Mouse (Mus musculus) natural killer cell, adult 2 months (primary cell): ENCODE measurements at regions not wholly inside any gene's neighbourhood (a gene's known extent, or its start where the extent isn't known, plus 50 kb on each side); places are given as distances from the start of the nearest gene placed in this dataset.

Experiments used
- DNase-seq, 2 experiments: peaks; one replicate each; pipeline ENCODE4 v3.0.0; 2022; ENCODE audit warnings: low spot score in 2 of 2

DNA sequence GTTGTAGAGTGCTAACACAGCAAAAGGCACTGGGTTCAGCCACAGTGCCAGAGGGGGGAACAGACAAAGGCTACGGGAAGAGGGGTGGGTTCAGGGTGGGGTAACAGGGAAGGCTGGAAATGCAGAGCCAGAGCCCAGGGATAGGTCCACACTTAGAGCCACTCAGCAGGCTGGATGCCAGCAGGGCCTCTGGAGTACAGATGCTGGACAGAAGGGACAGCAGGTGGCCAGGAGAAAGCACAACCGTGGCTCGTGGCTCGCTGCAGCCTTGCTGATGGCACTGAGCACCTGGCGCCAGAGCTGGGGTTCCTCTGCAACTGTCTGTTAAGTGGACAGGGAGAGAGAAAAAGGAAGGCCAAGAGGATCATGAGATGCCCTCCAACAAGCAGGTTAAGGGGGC lies 174.2 kb downstream of the Mroh4 start:
- no peak for DNase-seq

DNA sequence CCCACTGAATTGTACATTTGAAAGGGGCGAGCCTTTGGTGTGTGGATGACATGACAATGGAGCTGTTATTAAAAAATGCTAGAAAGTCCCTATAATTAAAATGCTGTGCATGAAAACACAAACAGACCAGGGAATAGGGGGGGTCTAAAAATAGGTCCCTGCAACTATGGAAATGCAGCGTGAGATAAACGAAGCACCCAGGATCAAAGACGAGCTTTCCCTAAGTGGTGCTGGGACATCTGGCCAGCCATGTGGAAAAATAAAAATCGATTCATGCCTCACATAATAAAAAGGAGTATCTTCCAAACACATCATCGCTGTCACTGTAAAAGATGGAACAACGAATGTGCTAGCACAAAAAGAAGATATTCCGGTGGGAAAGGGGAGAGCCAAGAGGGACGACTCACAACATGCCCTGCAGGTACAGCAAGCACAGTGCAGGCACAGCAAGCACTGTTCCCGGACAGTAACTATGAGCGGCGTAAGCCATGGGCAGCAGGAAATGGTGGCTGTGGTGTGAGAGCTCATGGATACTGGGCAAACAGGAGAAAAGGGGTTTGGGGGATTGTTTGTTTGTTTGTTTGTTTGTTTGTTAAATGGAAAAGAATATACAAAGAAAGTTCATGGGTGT lies 176.7 kb downstream of the Mroh4 start:
- DNase-seq = no peak

DNA sequence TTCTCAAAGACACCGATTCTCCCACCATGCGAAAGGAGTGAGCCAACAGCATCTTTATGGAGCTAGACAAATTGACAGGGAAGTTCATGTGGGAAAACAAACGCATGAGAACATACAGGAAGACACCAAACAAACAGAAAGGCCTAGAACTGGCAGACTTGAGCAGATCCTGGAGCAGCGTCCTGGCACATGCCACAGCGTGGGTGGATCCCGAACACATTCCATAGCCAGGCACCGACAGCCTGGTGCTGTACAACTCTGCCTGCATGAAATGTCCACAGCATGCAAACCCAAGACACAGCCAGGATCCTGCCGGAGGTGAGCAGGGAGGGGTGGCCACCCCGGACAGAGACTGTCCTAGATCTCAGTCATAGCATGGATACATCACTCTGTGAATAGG lies 177.2 kb downstream of the Mroh4 start:
- no peak for DNase-seq

DNA sequence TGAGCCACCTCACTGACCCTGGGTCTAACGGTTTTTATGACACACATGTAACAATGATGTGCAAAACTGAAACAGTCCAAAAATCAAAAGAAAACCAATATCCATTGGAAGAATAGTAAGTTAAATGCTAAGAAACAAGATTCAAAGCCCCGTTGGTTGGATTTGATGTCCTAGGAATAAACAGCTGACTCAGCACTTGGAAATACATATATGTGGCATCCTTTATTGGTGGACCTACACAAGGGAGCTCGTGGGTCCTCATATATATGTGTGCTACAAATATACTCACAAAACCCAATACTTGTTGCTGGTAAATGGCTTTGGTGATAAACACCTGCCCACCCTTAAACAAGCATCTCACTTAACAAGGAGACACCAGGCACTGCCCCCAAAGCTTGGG lies 178.2 kb downstream of the Mroh4 start:
- DNase-seq = no peak

DNA sequence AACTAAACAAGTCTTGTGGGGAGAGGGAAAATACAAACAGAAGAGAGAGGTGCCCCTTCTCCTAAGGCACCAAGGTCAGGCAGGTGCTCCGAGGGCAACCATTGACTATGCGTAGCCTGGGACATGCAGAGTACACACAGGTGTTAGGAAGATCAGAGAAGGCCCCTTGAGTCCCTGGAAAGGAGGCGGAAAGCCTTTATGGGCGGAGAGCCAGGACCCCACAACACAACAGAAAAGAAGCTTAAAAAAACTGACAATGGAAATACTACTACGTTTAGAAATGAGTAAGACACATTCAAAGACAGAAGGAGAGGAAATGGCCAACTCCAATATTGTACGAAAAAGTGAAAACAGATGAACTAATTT lies 179.5 kb downstream of the Mroh4 start:
- DNase-seq = no peak

DNA sequence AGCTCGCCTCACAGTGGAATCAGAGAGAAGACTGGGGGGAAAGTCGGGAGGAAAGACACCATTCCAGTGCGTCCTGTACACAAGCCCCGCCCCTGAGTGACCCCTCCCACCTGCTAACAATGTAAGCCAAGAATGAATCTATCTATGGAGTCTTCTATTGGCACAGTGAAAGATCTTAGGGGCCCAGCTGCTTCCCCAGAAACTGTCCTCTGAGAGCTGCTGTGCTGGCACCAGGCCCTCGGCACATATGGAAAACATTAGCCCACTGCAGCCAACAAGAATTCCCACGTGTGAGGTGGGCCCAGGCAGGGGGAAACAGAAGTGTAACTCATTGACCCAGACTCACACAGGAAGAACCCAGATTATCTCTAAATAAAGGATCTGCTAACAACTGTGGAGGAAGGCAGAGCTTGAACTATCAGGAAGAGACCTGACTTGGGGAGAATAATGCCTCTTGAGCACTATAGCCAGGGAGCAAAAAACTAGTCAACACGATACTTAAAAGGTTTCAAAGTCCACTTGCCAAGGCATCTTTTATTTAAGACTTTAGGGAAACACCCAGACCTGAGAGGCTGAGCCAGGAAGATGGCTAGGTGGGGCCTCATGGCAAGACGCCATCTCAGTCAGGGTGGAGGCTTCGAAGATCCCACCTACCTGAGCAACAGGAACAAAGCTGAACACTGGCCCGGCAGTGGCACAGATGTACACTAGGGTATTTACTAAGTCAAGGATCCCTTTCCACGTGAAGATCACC lies 180.1 kb downstream of the Mroh4 start:
- no peak for DNase-seq

DNA sequence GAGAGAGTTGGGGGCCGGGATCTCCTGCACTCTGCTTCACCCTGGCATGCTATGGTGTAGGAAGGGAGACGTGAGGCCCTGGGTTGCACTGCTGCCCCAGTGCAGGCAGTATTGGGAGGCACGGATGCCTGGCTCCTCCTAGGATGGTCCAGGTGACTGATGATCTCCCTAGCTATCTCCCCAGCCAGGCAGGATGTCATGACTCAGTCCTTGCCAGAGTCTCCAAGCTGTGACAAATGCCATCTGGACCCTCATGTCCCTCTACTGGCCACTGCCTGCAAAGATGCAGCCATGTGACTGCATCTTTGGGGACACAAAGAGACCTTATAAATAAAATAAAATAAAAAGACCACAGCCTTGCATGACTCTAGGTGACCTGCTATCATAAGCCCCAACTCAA lies 181.6 kb downstream of the Mroh4 start:
- no peak for DNase-seq

DNA sequence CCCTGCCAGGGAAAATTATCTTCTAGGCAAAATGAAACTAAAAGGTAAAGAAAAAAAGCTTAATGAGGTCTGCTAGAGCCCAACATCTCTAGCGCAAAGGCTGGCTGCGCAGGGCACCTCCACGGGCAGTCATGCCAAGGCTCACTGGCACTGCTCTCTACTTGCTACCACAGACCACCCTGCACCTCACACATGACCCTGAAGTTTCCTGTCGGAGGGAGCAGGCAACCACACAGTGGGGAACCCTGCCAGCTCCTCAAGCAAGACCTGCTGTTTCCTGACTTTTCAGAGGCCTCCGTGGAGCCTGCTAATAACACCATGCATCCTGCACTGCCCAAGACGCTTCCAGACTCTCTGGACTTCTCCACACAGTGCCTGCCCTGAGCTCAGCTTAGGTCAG lies 182.3 kb downstream of the Mroh4 start:
- DNase-seq = no peak

DNA sequence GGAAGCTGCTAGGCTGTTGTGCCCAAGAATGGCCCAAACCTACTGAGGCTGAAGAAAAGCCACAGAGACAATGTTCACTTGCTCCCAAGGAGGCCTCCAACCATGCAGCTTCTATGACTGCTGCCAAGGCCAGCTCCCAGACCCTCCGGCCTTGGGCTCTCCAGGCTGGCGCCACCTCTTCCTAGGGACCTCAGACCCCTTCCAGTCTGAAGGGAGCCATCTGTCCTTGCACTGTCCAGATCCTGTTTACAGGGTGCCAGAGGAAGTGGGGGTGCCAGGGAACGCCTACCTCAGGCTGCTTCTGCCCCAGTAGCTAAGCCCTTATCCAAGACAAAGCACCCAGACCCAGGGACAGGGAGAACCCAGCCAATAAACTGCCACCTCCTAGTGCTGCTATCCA lies 183.7 kb downstream of the Mroh4 start:
- DNase-seq = no peak

DNA sequence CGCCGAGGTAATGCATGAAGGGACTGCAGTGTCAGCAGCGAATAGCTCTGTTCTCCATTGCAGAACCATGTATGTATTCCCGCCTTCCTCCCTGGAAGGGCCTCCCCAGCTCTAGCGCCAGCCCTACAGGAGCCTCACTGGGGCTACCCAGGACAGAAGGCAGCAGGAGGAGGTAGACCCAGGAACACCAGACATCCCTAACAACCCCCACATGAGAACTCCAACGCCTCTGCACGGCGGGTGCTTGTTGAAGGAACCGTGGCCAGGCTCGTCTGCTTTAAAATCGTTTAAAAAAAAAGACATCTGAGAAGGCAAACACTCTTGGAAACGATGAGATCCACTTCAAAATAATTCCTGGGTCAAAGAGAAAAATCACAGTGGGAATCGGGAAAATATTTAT lies 194.3 kb downstream of the Mroh4 start:
- DNase-seq = no peak

DNA sequence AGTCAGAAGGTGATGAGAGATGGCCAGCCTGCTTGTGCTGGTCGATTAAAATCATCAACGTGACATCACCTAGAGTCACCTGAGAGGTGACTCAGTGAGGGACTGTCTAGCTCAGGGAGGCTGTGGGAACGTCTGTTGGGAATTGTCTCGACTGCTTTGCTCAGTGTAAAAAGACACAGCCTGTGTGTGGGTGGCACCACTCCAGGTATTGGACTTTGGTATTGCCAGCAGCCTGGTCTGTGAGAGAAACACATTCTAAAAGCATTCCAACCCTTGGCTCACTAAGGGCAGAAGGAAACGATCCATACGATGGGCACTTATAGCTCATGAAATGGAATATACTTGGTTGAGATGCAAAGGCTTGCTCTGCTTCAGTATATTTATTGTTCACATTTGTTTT lies 209.2 kb downstream of the Mroh4 start:
- no peak for DNase-seq

DNA sequence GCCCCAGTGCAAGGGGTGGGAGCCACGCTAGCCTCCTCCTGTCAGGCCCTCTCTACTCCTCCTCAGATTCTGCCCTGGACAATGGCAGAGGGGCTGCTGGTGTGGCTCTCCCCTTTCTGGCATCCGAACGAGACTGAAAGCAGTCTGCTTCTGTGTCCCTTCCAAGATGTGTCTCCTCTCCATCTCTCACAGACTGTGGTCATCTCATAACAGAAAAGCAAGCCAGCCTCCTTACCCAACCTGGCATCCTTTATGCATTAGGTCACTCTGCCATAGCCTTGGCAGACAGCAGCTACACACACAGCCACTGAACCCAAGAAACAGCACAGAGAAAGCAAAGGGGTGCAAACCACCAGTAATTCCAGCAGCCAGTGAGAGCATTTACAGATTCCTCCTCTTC lies 213.2 kb downstream of the Mroh4 start:
- no peak for DNase-seq

DNA sequence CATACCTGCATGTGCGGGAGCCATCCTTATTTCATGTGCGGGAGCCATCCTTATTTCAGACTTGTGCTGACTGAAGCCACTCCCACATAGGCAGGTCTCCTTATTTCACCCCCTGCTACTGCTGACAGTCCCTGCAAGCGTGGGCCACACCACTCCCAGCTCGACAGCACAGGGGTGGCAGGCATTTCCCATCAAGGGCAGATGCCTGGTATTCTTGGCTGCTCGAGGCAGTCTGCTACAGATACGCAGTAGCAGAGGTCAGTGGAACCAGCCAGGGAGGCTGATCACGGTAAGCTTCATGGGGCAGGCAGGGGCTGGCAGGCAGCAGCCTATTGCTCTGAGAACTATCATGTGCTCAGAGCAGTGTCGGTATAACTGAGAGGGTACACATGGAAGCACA lies 215.6 kb downstream of the Mroh4 start:
- no peak for DNase-seq

DNA sequence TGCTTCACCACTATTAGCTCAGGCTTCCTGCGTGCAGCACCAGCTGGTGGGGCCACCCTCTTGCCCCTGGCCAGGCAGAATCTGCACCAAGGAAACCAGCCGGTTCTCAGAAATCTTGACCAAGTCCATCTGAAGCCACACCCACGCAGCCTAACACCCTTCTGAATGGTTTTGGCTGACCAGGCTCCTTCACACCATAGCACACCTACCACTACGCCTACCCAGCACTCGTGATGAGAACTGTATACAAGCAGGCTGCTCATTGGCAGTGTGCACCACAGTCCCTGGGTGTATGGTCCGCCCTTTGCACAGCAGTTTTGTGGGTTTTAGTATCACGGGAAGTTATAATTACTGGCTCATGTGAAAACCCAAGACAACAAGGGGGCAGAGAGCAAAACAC lies 217.5 kb downstream of the Mroh4 start:
- no peak for DNase-seq

DNA sequence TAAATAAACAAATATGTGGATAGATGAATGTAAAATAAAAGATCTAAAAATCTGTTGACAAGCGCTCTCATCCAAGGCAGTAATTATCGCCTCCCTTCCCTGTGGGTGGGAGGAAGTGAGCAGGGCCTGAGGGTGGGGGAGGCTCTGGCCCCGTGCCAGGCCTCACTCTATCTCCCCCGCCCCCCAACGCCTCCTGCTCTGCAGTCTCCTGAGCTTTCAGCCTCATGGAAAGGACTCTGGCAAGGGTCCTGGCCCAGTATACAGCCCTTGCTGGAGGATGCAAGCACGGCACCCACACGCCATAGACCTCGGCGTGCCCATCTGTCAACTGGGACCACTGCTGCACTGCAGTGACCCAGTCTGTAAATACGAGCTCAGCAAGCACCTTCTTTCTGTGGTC lies 222.9 kb downstream of the Mroh4 start:
- no peak for DNase-seq

DNA sequence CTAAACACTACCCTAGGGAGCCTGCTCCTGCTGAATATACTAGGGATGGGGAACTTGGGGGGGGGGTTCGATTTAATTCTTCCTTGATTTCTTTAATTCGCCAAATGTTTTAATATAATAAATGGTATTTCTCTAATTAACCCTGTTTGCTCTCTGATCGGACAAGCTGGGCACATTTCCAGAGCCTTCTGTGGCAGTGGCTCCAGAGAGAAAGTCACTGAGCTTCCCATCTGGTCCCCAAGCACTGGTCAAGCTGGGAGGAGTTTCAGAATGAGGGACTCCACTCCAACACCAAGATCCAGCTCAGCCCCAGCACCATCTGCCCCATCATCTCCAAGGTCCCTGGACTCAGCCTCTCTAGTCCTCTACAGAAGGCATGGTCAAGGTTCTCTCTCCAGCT lies 223.9 kb downstream of the Mroh4 start:
- DNase-seq = no peak

DNA sequence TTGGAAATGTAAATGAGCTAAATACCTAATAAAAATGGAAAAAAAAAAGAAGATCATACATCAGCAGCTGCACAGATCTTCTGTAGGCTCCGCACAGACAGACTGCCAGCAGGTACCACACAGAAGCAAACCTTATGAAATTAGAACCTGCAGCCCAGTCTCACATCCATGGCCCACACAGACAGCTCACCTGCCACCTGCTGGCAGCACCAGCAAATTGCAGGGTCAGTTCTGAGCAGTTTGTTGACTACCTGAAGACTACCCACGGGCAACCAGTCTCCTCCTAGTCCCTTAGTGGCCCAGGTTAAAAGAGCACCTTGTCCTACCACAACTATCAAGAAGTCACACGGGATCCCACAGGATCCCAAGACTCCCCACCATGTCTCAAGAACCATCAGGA lies 225.1 kb downstream of the Mroh4 start:
- DNase-seq = no peak

DNA sequence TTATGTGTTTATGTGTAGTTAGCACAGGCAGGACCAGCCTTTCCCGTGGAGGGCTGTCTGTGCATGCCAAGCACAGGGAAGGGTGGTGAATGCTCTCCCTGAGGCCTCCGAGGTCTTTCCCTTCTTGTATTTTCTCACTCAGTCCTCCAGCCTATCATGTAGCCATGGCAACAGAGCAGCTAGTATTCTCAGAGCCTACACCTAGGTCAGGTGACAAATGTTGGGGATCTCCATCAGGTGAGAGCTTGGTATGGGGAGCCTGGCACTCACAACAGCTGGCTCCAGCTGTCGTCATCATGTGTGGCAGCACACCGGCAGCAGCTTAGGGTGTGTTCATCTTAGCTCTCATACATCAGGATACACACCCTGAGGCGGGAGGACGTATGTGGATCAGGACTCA lies 231.3 kb downstream of the Mroh4 start:
- DNase-seq = no peak

DNA sequence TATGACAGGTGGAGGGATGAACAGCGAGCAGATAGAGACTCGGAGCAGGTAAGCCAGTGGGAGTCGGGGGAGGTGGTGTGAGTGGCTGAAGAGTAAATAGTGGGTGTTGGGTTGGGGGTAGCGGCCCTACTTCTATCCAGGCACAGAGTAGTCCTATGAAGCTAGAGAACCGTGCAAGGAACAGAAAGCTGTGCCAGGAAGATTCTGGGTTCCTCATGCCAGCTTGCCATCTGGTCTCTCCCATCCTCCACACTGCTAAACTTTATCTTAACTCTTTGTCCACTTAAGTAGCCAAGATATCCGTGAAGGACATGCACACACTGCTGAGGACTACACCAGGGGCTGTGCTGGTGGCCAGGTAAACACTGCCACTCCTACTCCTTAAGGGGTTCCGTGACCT lies 234.9 kb downstream of the Mroh4 start:
- DNase-seq = no peak

DNA sequence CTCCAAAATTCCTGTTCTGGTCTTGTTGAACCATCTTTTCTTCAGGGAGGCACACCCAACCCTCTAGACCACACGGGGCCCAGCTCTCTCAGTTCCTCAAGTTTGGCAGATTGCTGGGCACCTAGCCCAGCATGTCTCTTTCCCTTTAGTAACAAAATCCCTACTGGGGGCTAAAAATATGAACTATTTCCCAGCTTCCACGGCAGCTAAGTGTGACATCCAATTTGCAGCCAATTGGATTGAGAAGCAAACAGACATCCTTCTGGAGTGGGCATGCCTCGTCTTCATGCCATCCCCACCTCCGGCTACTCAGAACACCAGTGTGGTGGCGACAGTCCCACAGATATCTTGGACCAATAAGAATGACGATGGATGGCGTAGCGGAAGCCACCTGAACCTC lies 240.1 kb downstream of the Mroh4 start:
- no peak for DNase-seq

DNA sequence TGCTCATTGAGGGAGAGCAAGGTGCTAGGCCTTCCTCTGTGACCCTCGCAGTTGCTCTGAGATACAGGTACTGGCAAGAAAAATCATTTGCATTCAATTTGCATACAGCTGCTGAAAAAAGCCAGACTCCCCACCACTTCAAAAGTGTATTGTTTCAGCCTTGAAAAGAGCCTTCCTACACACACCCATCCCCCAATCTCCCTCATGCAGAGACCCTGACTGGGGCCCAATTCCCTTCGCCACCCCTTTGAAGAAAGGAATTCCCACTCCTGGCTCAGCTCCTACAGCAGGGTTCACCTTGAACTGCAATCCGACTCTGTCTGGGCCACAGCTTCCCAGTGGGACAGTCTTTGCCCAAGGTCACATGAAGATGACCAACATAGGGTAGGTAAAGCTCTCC lies 248.6 kb downstream of the Mroh4 start:
- DNase-seq = no peak

DNA sequence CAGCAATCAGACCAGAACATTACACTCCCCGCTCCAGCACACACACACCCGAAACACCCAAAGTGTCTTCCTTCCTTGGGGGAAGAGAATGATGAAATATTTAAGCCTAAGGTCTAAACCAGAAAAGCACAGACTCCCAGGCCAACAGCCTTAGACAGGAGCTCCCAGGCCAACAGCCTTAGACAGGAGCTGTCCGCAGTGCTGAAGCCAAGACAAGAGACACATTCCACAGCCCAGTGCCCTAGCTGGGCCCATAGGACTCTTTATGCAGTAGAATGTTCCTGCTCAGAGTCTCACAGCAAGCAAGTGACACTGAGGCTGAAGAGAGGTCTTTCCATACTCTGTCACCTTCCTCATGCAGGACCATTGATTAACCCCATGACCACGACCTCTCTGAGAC lies 253.6 kb downstream of the Mroh4 start:
- no peak for DNase-seq

DNA sequence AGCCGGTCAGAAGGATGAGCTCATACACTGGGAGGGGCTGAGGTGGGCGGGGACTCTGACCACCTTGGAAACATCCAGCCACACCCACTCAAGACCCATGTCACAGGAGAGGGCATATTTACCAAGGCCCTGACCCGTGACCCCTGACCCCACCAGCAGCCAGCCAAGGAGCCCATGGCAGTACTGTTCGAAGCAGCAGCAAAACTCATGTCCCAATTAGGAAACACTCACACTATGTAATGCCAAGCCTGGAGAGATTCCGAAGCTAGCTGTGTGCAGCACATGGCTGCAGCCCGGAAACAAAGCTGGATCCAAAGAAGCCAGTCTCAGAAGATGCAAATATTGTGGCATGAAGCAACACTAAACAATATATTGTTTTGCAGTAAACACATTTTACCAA lies 256.8 kb downstream of the Mroh4 start:
- DNase-seq = no peak

DNA sequence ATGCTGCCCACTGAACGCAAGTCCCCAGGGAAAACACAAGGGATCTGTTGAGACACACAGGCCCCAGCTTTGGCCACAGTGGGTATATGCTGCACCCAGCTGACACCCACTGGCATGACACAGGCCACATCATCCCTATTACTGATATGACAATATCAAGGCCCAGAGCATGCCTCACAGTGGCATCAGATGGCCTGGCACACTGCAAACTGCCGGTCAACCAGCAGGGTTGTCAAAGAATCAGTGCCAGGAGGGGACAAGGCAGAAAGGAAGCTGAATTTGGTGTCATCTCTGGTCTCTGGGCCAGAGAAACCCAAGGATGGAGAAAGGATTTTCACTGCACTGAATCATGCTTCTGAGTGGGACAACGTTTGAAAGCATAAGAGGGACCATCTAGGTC lies 266.7 kb downstream of the Mroh4 start:
- DNase-seq = no peak
